Mouse (Mus musculus) forebrain, embryonic 16.5 days (tissue): Measurements from ENCODE around the gene Nav1. TPM values are rescaled to one million over a fixed set of nuclear protein-coding genes. Genes with fewer than 3 reads are reported as not detected.
A peak's percentile ranks its signal among the peaks of the same experiment; 100 is the strongest.

ENCODE experiments used
- ATAC-seq: fragments of 200-750 bp; cut with Nextera tagmentation; 2 replicates; pipeline ENCODE4 v1.8.0; 2017; ENCODE audit warnings: mild to moderate bottlenecking, moderate library complexity
- H3K27ac ChIP-seq: fragments of 300-500 bp; sonication (generic); 2 replicates; pipeline ENCODE4 v1.5.1; 2014; ENCODE audit warnings: low read length, control low read depth
- H3K27me3 ChIP-seq: fragments of 300-500 bp; sonication (generic); replicated peaks from 2 replicates; pipeline ENCODE4 v1.6.1; 2014; ENCODE audit warnings: low read length; ENCODE audit not compliant: control insufficient read depth, insufficient read depth
- H3K36me3 ChIP-seq: fragments of 300-500 bp; sonication (generic); 2 replicates; pipeline ENCODE4 v1.6.1; 2014; ENCODE audit not compliant: control insufficient read depth, insufficient read depth
- H3K4me1 ChIP-seq: fragments of 300-500 bp; sonication (generic); replicated peaks from 2 replicates; pipeline ENCODE4 v1.6.1; 2014; ENCODE audit warnings: low read length; ENCODE audit not compliant: control insufficient read depth, insufficient read depth
- H3K4me2 ChIP-seq: fragments of 300-500 bp; sonication (generic); 2 replicates; pipeline ENCODE4 v1.6.1; 2014; ENCODE audit warnings: mild to moderate bottlenecking, low read length, control low read depth
- H3K4me3 ChIP-seq: fragments of 300-500 bp; sonication (generic); replicated peaks from 2 replicates; pipeline ENCODE4 v1.5.1; 2014; ENCODE audit warnings: mild to moderate bottlenecking, low read length, control low read depth
- H3K9ac ChIP-seq: fragments of 300-500 bp; sonication (generic); replicated peaks from 2 replicates; pipeline ENCODE4 v1.6.1; 2014; ENCODE audit warnings: low read depth, low read length, control low read depth
- H3K9me3 ChIP-seq: fragments of 300-500 bp; sonication (generic); 2 replicates; pipeline ENCODE4 v1.6.1; 2016; ENCODE audit warnings: low read length; ENCODE audit not compliant: control insufficient read depth
- WGBS: fragments of 180-500 bp; shearing (Covaris S2); extraction: QIAGEN DNeasy Blood & Tissue Kit; methylation state at CpG from one replicate; pipeline ENCODE4 v1.1.7; 2014; 5-methylcytosine and 5-hydroxymethylcytosine counted together
- polyA plus RNA-seq: library from polyadenylated mRNA; unstranded; fragments of >200 nt; fragmentation: Nextera tagmentation; extraction: Ambion mirVana; gene quantifications from 2 replicates; pipeline ENCODE4 v1.2.1, GENCODE M21; 2015

Nav1 gene
- polyA plus RNA-seq, 1 experiment from 2014 or later, result 62.6 TPM

GRCm38 (mm10) chr1:135605530-135605929 lies 1.6 kb downstream of the Nav1 start:
- Histone ChIP-seq H3K27ac (peak overlapping the region; percentile 52), H3K4me2 (no peak overlapping the region), H3K4me1 (peaks cover 51% of the 10 kb centered on the region), H3K4me3 (no peak overlapping the region), H3K27me3 (no peaks in the 10 kb centered on the region), H3K9ac (no peak overlapping the region), H3K36me3 (no peaks in the 10 kb centered on the region), H3K9me3 (no peaks in the 10 kb centered on the region)
- WGBS, result 74% methylated on average over 5 of the region's 5 CpGs
- no peak for ATAC-seq

- Histone ChIP-seq H3K27ac (peak overlapping the region; percentile 43), H3K4me2 (no peak overlapping the region), H3K36me3 (no peaks in the 10 kb centered on the region), H3K4me1 (peaks cover 59% of the 10 kb centered on the region), H3K9ac (no peak overlapping the region), H3K27me3 (no peaks in the 10 kb centered on the region), H3K9me3 (no peaks in the 10 kb centered on the region), H3K4me3 (no peak overlapping the region)
- peak; percentile 57 for ATAC-seq
- WGBS, result 53% methylated on average over 7 of the region's 7 CpGs
Observed at GRCm38 (mm10) chr1:135604361-135605052, 2.6 kb downstream of the Nav1 start.

GRCm38 (mm10) chr1:135603121-135603870 lies 3.8 kb downstream of the Nav1 start:
- Histone ChIP-seq H3K27me3 (no peaks in the 10 kb centered on the region), H3K36me3 (no peaks in the 10 kb centered on the region), H3K9ac (peak overlapping the region; percentile 30; the same call in 1 of the 2 replicates), H3K27ac (peak overlapping the region; percentile 75), H3K4me3 (peak overlapping the region; percentile 12), H3K4me1 (peaks cover 64% of the 10 kb centered on the region), H3K9me3 (no peaks in the 10 kb centered on the region), H3K4me2 (peak overlapping the region; percentile 45)
- peak; percentile 90 for ATAC-seq
- 24% methylated on average over 11 of the region's 11 CpGs for whole genome bisulfite sequencing

- H3K4me3 ChIP-seq, result no peak overlapping the region
- no peaks in the 10 kb centered on the region for H3K9me3 ChIP-seq
- ATAC-seq, result no peak
- H3K36me3 ChIP-seq, result no peaks in the 10 kb centered on the region
- 41% methylated on average over 15 of the region's 15 CpGs for WGBS
- peak overlapping the region; percentile 13; the same call in 1 of the 2 replicates for H3K27ac ChIP-seq
- H3K4me2 ChIP-seq, result peak overlapping the region; percentile 29
- peaks cover 52% of the 10 kb centered on the region for H3K4me1 ChIP-seq
- H3K9ac ChIP-seq, result no peak overlapping the region
- no peaks in the 10 kb centered on the region for H3K27me3 ChIP-seq
Observed at GRCm38 (mm10) chr1:135600023-135601005, 6.8 kb downstream of the Nav1 start.

- Histone ChIP-seq H3K36me3 (no peaks in the 10 kb centered on the region), H3K27me3 (no peaks in the 10 kb centered on the region), H3K4me2 (no peak overlapping the region), H3K4me1 (peaks cover 32% of the 10 kb centered on the region), H3K9ac (no peak overlapping the region), H3K27ac (no peak overlapping the region), H3K4me3 (no peak overlapping the region), H3K9me3 (no peaks in the 10 kb centered on the region)
- ATAC-seq, result no peak
- WGBS, result 83% methylated on average over 8 of the region's 8 CpGs
Observed at GRCm38 (mm10) chr1:135598251-135598879, 8.7 kb downstream of the Nav1 start.

GRCm38 (mm10) chr1:135594279-135594903 lies 12.7 kb downstream of the Nav1 start:
- 50% methylated on average over 9 of the region's 9 CpGs for WGBS
- Histone ChIP-seq H3K4me3 (no peak overlapping the region), H3K27ac (no peak overlapping the region), H3K4me1 (peaks cover 5% of the 10 kb centered on the region; the same call in 1 of the 2 replicates), H3K36me3 (no peaks in the 10 kb centered on the region), H3K27me3 (no peaks in the 10 kb centered on the region), H3K9me3 (no peaks in the 10 kb centered on the region), H3K4me2 (no peak overlapping the region), H3K9ac (no peak overlapping the region)
- no peak for ATAC-seq

GRCm38 (mm10) chr1:135593560-135594278 lies 13.4 kb downstream of the Nav1 start:
- Histone ChIP-seq H3K36me3 (no peaks in the 10 kb centered on the region), H3K4me2 (no peak overlapping the region), H3K4me1 (peaks cover 3% of the 10 kb centered on the region), H3K4me3 (no peak overlapping the region), H3K27ac (no peak overlapping the region), H3K27me3 (no peaks in the 10 kb centered on the region), H3K9ac (no peak overlapping the region), H3K9me3 (no peaks in the 10 kb centered on the region)
- no peak for ATAC-seq
- 80% methylated on average over 6 of the region's 6 CpGs for WGBS

GRCm38 (mm10) chr1:135590776-135591175 lies 16.3 kb downstream of the Nav1 start:
- Histone ChIP-seq H3K36me3 (no peaks in the 10 kb centered on the region), H3K4me3 (no peak overlapping the region), H3K4me2 (no peak overlapping the region), H3K9me3 (no peaks in the 10 kb centered on the region), H3K4me1 (peaks cover 14% of the 10 kb centered on the region), H3K27me3 (no peaks in the 10 kb centered on the region), H3K27ac (no peak overlapping the region), H3K9ac (no peak overlapping the region)
- 88% methylated on average over 9 of the region's 9 CpGs for WGBS
- ATAC-seq, result no peak
